In the genomic region with DNA sequence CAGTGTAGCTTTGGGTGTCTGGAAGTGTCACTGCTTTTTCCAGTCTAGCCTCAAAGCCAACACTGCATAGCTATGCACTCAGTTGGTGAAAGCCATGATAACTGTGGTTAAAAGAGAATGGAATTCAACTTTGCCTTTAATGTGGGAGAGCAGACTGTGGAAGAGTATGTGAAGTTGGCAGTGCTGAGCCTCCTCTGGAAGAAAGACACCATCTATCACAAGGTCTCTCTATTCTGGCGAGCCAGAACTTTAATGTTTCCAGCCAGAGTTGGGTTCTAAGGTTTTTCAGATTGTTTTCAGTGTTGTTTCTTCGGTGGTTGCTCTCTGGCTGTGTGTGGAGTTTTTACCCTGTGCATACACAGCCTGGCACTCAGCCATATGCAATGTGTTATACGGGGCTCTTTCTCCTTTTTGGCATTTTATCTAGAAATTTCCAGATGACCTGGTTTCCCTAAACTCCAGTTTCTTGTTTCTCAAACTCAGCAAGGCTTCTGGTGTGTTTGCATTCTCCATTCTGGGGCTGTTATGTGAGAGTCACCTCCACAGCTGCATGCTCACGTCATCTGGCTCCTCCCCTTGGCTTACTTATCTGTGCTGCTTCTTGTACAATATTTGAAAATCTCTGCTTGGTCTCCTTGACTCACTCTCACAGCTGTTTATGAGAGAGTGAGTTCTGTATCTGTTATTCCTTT, we compare ENCODE assay signal across 9 mouse cellular contexts. TPM values are rescaled to one million over a fixed set of nuclear protein-coding genes. Genes with fewer than 3 reads are reported as not detected.
A peak's percentile ranks its signal among the peaks of the same experiment; 100 is the strongest.
DNase-seq lines count a peak whose midpoint lies in the region; ATAC-seq lines count a peak whose summit lies in the region.
"Had no signal": no experiment of that assay in that cellular context is flagged by ENCODE, and none has a peak within 500 bp of the region (broad histone marks: within the 10 kb centered on the region; RNA-seq: fewer than 3 reads in every experiment).

No protein-coding gene starts in this region.

- DNase-seq in intestine, embryonic 14.5 days (ENCODE audit: low spot score) = no peak
- DNase-seq in 3134 (ENCODE audit: extremely low read depth, insufficient read length, low spot score) = peak; percentile 38
- peak; percentile 27 for DNase-seq in heart, postnatal 4 days
- no peak for DNase-seq in spleen, postnatal 36 days (ENCODE audit: low spot score in 2 of 2)
- DNase-seq in urinary bladder, postnatal 25 days (ENCODE audit: low spot score) = no peak
- no peak for DNase-seq in right cerebral cortex, postnatal 14 days

- no peaks in the 10 kb centered on the region for H3K9me3 ChIP-seq in intestine, embryonic 14.5 days (ENCODE audit: control insufficient read depth, low read length)
- H3K9me3 ChIP-seq in intestine, embryonic 15.5 days = no peaks in the 10 kb centered on the region
- H3K9me3 ChIP-seq: liver, embryonic 15.5 days had no signal

- H3K27me3 ChIP-seq in intestine, embryonic 14.5 days (replicated peaks; ENCODE audit: control insufficient read depth, insufficient read depth, low read length) = no peaks in the 10 kb centered on the region
- no peaks in the 10 kb centered on the region for H3K27me3 ChIP-seq in intestine, embryonic 15.5 days (replicated peaks)
- H3K27me3 ChIP-seq: liver, embryonic 15.5 days had no signal

- H3K9ac ChIP-seq in intestine, embryonic 14.5 days (ENCODE audit: low read length) = no peak overlapping the region
- H3K9ac ChIP-seq in intestine, embryonic 15.5 days = no peak overlapping the region
- H3K9ac ChIP-seq: liver, embryonic 15.5 days had no signal

- peak overlapping the region; percentile 52; the same call in 1 of the 2 replicates for H3K27ac ChIP-seq in intestine, embryonic 14.5 days (ENCODE audit: low read depth)
- H3K27ac ChIP-seq in intestine, embryonic 15.5 days = no peak overlapping the region; the same call in 1 of the 2 replicates
- H3K27ac ChIP-seq in brown adipose tissue, adult 24 weeks (replicated peaks; ENCODE audit: low read depth, low read length) = no peak overlapping the region
- H3K27ac ChIP-seq: liver, embryonic 15.5 days had no signal

- H3K4me3 ChIP-seq in intestine, embryonic 14.5 days (ENCODE audit: low read depth, low read length) = no peak overlapping the region
- H3K4me3 ChIP-seq in intestine, embryonic 15.5 days (replicated peaks) = no peak overlapping the region
- 0 out of 2 replicates have a peak overlapping the region, but pooled peaks have one; percentile 12 for H3K4me3 ChIP-seq in brown adipose tissue, adult 24 weeks (ENCODE audit: insufficient read depth, low read depth, low read length)
- H3K4me3 ChIP-seq: liver, embryonic 15.5 days had no signal

- no peaks in the 10 kb centered on the region for H3K36me3 ChIP-seq in intestine, embryonic 14.5 days (ENCODE audit: control insufficient read depth, insufficient read depth, low read length)
- H3K36me3 ChIP-seq in intestine, embryonic 15.5 days = no peaks in the 10 kb centered on the region

- no peak for ATAC-seq in intestine, embryonic 14.5 days (replicated peaks; ENCODE audit: low FRiP score, low TSS enrichment, low read depth)
- no peak for ATAC-seq in intestine, embryonic 15.5 days

- no peaks in the 10 kb centered on the region; the same call in 1 of the 2 replicates for H3K4me1 ChIP-seq in intestine, embryonic 14.5 days (replicated peaks; ENCODE audit: control insufficient read depth, insufficient read depth, low read length)
- H3K4me1 ChIP-seq in intestine, embryonic 15.5 days (replicated peaks) = 0 out of 2 replicates have a peak, but pooled peaks cover 4% of the 10 kb centered on the region
- no peaks in the 10 kb centered on the region for H3K4me1 ChIP-seq in brown adipose tissue, adult 24 weeks (ENCODE audit: control insufficient read depth, insufficient read depth, insufficient read length, low read length)

- 51% methylated on average over 4 of the region's 4 CpGs for WGBS in intestine, embryonic 14.5 days
- WGBS in intestine, embryonic 15.5 days = 30% methylated on average over 4 of the region's 4 CpGs

- H3K4me2 ChIP-seq in intestine, embryonic 14.5 days (ENCODE audit: low read length) = no peak overlapping the region
- H3K4me2 ChIP-seq in intestine, embryonic 15.5 days (replicated peaks) = no peak overlapping the region
- H3K4me2 ChIP-seq: liver, embryonic 15.5 days had no signal

RNA-seq across cellular contexts. Expression of a gene that starts 47.3 kb away (rescaled TPM):
- polyA plus RNA-seq in intestine, embryonic 14.5 days (2014; fragmentation: Nextera tagmentation; extraction: Ambion mirVana) = 53.0 and 59.2 TPM in 2 replicates
- 33.8 and 38.7 TPM in 2 replicates for polyA plus RNA-seq in intestine, embryonic 15.5 days (2015; fragmentation: Nextera tagmentation; extraction: Ambion mirVana)
- 1.1 and 1.8 TPM in 2 replicates for polyA plus RNA-seq in brown adipose tissue, adult 24 weeks (2012; ENCODE audit: insufficient read depth, insufficient read length, missing spikeins)
- total RNA-seq in heart, postnatal 4 days (2021) = 10 to 100 TPM; 19.7 to 20.3 TPM

RNA-seq across cellular contexts. Expression of a gene that starts 47.4 kb away (rescaled TPM):
- 51.7 and 61.6 TPM in 2 replicates for polyA plus RNA-seq in intestine, embryonic 14.5 days (2014; fragmentation: Nextera tagmentation; extraction: Ambion mirVana)
- 43.5 and 44.7 TPM in 2 replicates for polyA plus RNA-seq in intestine, embryonic 15.5 days (2015; fragmentation: Nextera tagmentation; extraction: Ambion mirVana)
- polyA plus RNA-seq in brown adipose tissue, adult 24 weeks (2012; ENCODE audit: insufficient read depth, insufficient read length, missing spikeins) = 8.7 and 9.3 TPM in 2 replicates
- 10 to 100 TPM; 34.7 to 38.0 TPM for total RNA-seq in heart, postnatal 4 days (2021)

Comparison
In these comparisons a context has a peak if more than half of its experiments do, and no peak if none do; other contexts are left out.
1. DNase-seq: peak in 3134 (single experiment) and heart, postnatal 4 days (single experiment); none in intestine, embryonic 14.5 days (single experiment), spleen, postnatal 36 days (0 of 2), urinary bladder, postnatal 25 days (single experiment) and right cerebral cortex, postnatal 14 days (single experiment).
2. RNA of a gene that starts 47.3 kb away (polyA plus RNA-seq): 53.0 to 59.2 TPM in intestine, embryonic 14.5 days and 33.8 to 38.7 TPM in intestine, embryonic 15.5 days; 1.1 to 1.8 TPM in brown adipose tissue, adult 24 weeks; every median in the first group is over 10 times any median in the second.